Mouse (Mus musculus): ENCODE measurements around the gene Nradd. TPM values are rescaled to one million over a fixed set of nuclear protein-coding genes. Genes with fewer than 3 reads are reported as not detected.

Nradd gene
- polyA plus RNA-seq, 2 experiments, result 0.67 to 1.5 TPM

- peaks cover 66 to 75% of the 10 kb centered on the region in 2 experiments for H3K4me1 ChIP-seq (replicated peaks; ENCODE audit: control insufficient read depth in 2 of 2, insufficient read depth in 2 of 2, low read length in 1 of 2)
- H3K36me3 ChIP-seq (replicated peaks; ENCODE audit: control insufficient read depth, insufficient read depth, low read depth), result no peaks in the 10 kb centered on the region
- TF ChIP-seq CTCF (IDR thresholded peaks at IDR 0.05; ENCODE audit: low read depth) (no peak), EP300 (IDR thresholded peaks at IDR 0.05; ENCODE audit: low read depth) (peak; percentile 93)
- no peak overlapping the region for H3K9ac ChIP-seq (replicated peaks)
- no peak overlapping the region for H3K4me3 ChIP-seq (ENCODE audit: insufficient read depth in 1 of 2, low read depth in 2 of 2, low read length in 2 of 2)
- 23% methylated on average over 6 of the region's 6 CpGs for WGBS (ENCODE audit: insufficient replicate concordance)
- peak overlapping the region; percentile 23 for H3K4me2 ChIP-seq (ENCODE audit: low read depth)
- no peaks in the 10 kb centered on the region; the same call in 1 of the 2 replicates for H3K27me3 ChIP-seq (ENCODE audit: control insufficient read depth, insufficient read depth, low read length)
- no peak overlapping the region; the same call in 1 of the 2 replicates for H3K27ac ChIP-seq
- DNase-seq (ENCODE audit: low read depth in 3 of 3, low spot score in 3 of 3), result peak; percentile 67 to 80 (median 78)
- peak; percentile 85 for ATAC-seq (ENCODE audit: insufficient read depth)
- H3K9me3 ChIP-seq (ENCODE audit: control insufficient read depth, low read length), result no peaks in the 10 kb centered on the region
These were observed 44.5 kb upstream of the Nradd start for GRCm38 (mm10) chr9:110668601-110669293.

DNA sequence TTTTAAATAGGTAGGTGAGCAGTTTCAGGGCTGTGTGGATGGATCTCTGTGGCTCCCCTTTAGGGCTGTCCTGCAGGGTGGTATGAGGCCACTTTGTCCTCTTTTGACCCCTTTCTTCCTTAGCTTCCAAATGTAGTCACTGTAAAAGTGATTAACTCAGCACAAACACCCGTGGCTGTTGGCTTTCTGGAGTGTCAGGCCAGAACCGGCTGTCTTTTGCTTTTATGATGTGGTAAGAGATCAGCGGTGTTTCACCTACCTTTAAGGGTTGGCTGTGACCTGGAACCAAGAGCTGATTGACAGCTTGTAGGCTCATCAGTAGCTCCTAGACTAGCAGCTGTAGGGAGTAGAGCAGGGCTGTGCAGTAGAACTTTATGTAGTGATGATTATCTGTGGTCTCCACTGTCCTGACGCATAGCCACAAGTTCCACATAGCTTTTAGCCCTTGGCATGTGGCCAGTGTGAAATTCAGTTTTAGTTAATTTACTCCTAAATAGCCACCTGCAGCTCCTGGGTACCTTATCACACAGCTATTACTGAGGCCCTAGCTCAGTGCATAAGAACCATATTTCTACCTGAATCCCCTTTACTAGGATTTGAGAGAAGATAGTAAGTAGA is 43.1 kb upstream of the Nradd start:
- Histone ChIP-seq H3K4me3 (ENCODE audit: insufficient read depth in 1 of 2, low read depth in 2 of 2, low read length in 2 of 2) (no peak overlapping the region), H3K9me3 (ENCODE audit: control insufficient read depth, low read length) (no peaks in the 10 kb centered on the region), H3K36me3 (replicated peaks; ENCODE audit: control insufficient read depth, insufficient read depth, low read depth) (no peaks in the 10 kb centered on the region), H3K4me1 (replicated peaks; ENCODE audit: control insufficient read depth in 2 of 2, insufficient read depth in 2 of 2, low read length in 1 of 2) (peaks cover 66 to 80% of the 10 kb centered on the region in 2 experiments), H3K27me3 (ENCODE audit: control insufficient read depth, insufficient read depth, low read length) (no peaks in the 10 kb centered on the region; the same call in 1 of the 2 replicates), H3K9ac (replicated peaks) (no peak overlapping the region), H3K4me2 (ENCODE audit: low read depth) (peak overlapping the region; percentile 0; the same call in 1 of the 2 replicates), H3K27ac (no peak overlapping the region)
- ATAC-seq (ENCODE audit: insufficient read depth) (no peak), DNase-seq (ENCODE audit: low read depth in 3 of 3, low spot score in 3 of 3) (no peak)
- no peak for TF ChIP-seq EP300 (IDR thresholded peaks at IDR 0.05; ENCODE audit: low read depth)
- TF ChIP-seq CTCF (IDR thresholded peaks at IDR 0.05; ENCODE audit: low read depth), result no peak
- 24% methylated on average over 4 of the region's 4 CpGs for WGBS (ENCODE audit: insufficient replicate concordance)

GRCm38 (mm10) chr9:110666374-110666773 is 42.1 kb upstream of the Nradd start:
- no peaks in the 10 kb centered on the region for H3K36me3 ChIP-seq (replicated peaks; ENCODE audit: control insufficient read depth, insufficient read depth, low read depth)
- H3K9ac ChIP-seq (replicated peaks), result peak overlapping the region; percentile 69
- no peaks in the 10 kb centered on the region; the same call in 1 of the 2 replicates for H3K27me3 ChIP-seq (ENCODE audit: control insufficient read depth, insufficient read depth, low read length)
- H3K4me3 ChIP-seq (ENCODE audit: insufficient read depth in 1 of 2, low read depth in 2 of 2, low read length in 2 of 2), result peak overlapping the region; percentile 22 to 49; a peak in 3 of 4 replicates
- H3K4me1 ChIP-seq (replicated peaks; ENCODE audit: control insufficient read depth in 2 of 2, insufficient read depth in 2 of 2, low read length in 1 of 2), result peaks cover 68 to 89% of the 10 kb centered on the region in 2 experiments
- H3K4me2 ChIP-seq (ENCODE audit: low read depth), result peak overlapping the region; percentile 87
- no peak for TF ChIP-seq CTCF (IDR thresholded peaks at IDR 0.05; ENCODE audit: low read depth)
- TF ChIP-seq EP300 (IDR thresholded peaks at IDR 0.05; ENCODE audit: low read depth), result no peak
- WGBS (ENCODE audit: insufficient replicate concordance), result 27% methylated on average over 8 of the region's 8 CpGs
- H3K27ac ChIP-seq, result peak overlapping the region; percentile 87
- no peaks in the 10 kb centered on the region for H3K9me3 ChIP-seq (ENCODE audit: control insufficient read depth, low read length)
- DNase-seq (ENCODE audit: low read depth in 3 of 3, low spot score in 3 of 3), result no peak
- peak; percentile 9; the same call in 1 of the 2 replicates for ATAC-seq (ENCODE audit: insufficient read depth)

DNA sequence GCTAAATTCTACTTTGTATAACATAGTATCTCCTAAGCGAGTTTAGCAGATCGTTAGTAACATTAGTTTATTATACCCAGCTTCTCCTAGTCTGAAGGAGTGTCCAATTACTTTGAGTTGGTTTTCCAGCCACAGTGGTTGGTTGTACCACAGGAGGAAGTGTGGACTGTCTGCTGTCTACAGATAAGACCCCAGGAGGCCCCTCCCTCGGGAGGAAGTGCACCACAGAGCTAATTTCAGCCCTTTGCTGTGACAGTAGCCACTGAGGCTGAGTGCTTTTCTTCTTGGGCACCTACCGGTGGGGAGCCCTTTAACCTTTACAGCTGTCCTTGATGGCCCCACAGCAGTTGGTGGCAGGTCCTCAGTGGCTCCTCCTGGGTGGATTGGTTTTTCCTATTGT is 41.7 kb upstream of the Nradd start:
- DNase-seq (ENCODE audit: low read depth in 3 of 3, low spot score in 3 of 3), result peak in 2 of 3 experiments; percentile 81 to 84

DNA sequence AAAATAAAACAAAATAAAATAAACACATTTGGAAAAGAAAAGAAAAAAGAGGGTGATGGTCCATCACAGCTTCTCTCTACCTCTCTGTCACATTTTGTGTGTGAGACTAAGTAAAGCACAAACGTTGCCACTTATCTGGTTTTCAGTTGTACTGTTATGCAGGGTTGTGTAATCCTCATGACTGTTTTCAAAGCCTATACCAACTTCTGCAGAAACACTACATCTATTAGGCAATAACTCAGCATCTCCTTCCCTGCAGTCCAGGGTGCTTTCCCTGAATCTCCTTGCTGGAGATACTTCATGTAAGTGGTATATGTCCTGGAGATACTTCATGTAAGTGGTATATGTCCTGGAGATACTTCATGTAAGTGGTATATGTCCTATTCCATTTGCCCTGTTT is 38.6 kb upstream of the Nradd start:
- Histone ChIP-seq H3K9me3 (ENCODE audit: control insufficient read depth, low read length) (no peaks in the 10 kb centered on the region), H3K27ac (no peak overlapping the region), H3K9ac (replicated peaks) (no peak overlapping the region), H3K27me3 (ENCODE audit: control insufficient read depth, insufficient read depth, low read length) (no peaks in the 10 kb centered on the region; the same call in 1 of the 2 replicates), H3K36me3 (replicated peaks; ENCODE audit: control insufficient read depth, insufficient read depth, low read depth) (no peaks in the 10 kb centered on the region), H3K4me1 (replicated peaks; ENCODE audit: control insufficient read depth in 2 of 2, insufficient read depth in 2 of 2, low read length in 1 of 2) (peaks cover 46 to 80% of the 10 kb centered on the region in 2 experiments), H3K4me2 (ENCODE audit: low read depth) (no peak overlapping the region), H3K4me3 (ENCODE audit: insufficient read depth in 1 of 2, low read depth in 2 of 2, low read length in 2 of 2) (no peak overlapping the region)
- no peak for TF ChIP-seq EP300 (IDR thresholded peaks at IDR 0.05; ENCODE audit: low read depth)
- TF ChIP-seq CTCF (IDR thresholded peaks at IDR 0.05; ENCODE audit: low read depth), result no peak
- no peak for DNase-seq (ENCODE audit: low read depth in 3 of 3, low spot score in 3 of 3)
- ATAC-seq (ENCODE audit: insufficient read depth), result no peak
- 21% methylated on average over 1 of the region's 1 CpGs for WGBS (ENCODE audit: insufficient replicate concordance)

More for the DNA sequence above, 41.7 kb upstream of the Nradd start:
- H3K27me3 ChIP-seq (ENCODE audit: control insufficient read depth, insufficient read depth, low read length), result no peaks in the 10 kb centered on the region; the same call in 1 of the 2 replicates
- 0% methylated on average over 4 of the region's 4 CpGs for WGBS (ENCODE audit: insufficient replicate concordance)
- H3K36me3 ChIP-seq (replicated peaks; ENCODE audit: control insufficient read depth, insufficient read depth, low read depth), result no peaks in the 10 kb centered on the region
- H3K9me3 ChIP-seq (ENCODE audit: control insufficient read depth, low read length), result no peaks in the 10 kb centered on the region
- peak overlapping the region; percentile 87 for H3K27ac ChIP-seq
- ATAC-seq (ENCODE audit: insufficient read depth), result peak; percentile 79
- H3K4me1 ChIP-seq (replicated peaks; ENCODE audit: control insufficient read depth in 2 of 2, insufficient read depth in 2 of 2, low read length in 1 of 2), result peaks cover 67 to 90% of the 10 kb centered on the region in 2 experiments
- H3K4me3 ChIP-seq (ENCODE audit: insufficient read depth in 1 of 2, low read depth in 2 of 2, low read length in 2 of 2), result peak overlapping the region; percentile 45 to 49
- H3K4me2 ChIP-seq (ENCODE audit: low read depth), result peak overlapping the region; percentile 87
- H3K9ac ChIP-seq (replicated peaks), result peak overlapping the region; percentile 69
- TF ChIP-seq EP300 (IDR thresholded peaks at IDR 0.05; ENCODE audit: low read depth) (peak; percentile 86), CTCF (IDR thresholded peaks at IDR 0.05; ENCODE audit: low read depth) (no peak)
